Mouse (Mus musculus): ENCODE data around the gene 1700023F06Rik.

GRCm38 (mm10) chr11:103161449-103161848, 46.9 kb downstream of the 1700023F06Rik start:
- TF ChIP-seq POLR2A (IDR thresholded peaks at IDR 0.05; ENCODE audit: insufficient read depth, low read length) = no peak
- TF ChIP-seq CTCF (IDR thresholded peaks at IDR 0.05; ENCODE audit: low read depth, low read length) = peak; percentile 55
- TF ChIP-seq EP300 (IDR thresholded peaks at IDR 0.05; ENCODE audit: insufficient read depth, low read depth, low read length) = no peak

All from ES-Bruce4 (cell line).